Mouse (Mus musculus) small intestine, adult 2 months (tissue): ENCODE measurements at regions not wholly inside any gene's neighbourhood (a gene's known extent, or its start where the extent isn't known, plus 50 kb on each side); places are given as distances from the start of the nearest gene placed in this dataset.

Source experiments
- H3K27ac ChIP-seq: fragments of 200-500 bp; 2 replicates; pipeline ENCODE4 v1.5.1; 2012; ENCODE audit warnings: low read depth, low read length, control low read depth, inconsistent platforms; ENCODE audit not compliant: insufficient read depth
- H3K27me3 ChIP-seq: fragments of 200-500 bp; 2 replicates; pipeline ENCODE4 v1.6.1; 2012; ENCODE audit warnings: mild to moderate bottlenecking, moderate library complexity, low read length, inconsistent platforms; ENCODE audit not compliant: control insufficient read depth, insufficient read depth
- H3K36me3 ChIP-seq: fragments of 200-500 bp; 2 replicates; pipeline ENCODE4 v1.6.1; 2012; ENCODE audit warnings: mild to moderate bottlenecking, low read length, control low read depth, inconsistent platforms; ENCODE audit not compliant: control insufficient read depth, insufficient read depth
- H3K4me1 ChIP-seq: fragments of 200-500 bp; 2 replicates; pipeline ENCODE4 v1.6.1; 2012; ENCODE audit warnings: low read length, inconsistent platforms, mixed read lengths; ENCODE audit not compliant: control insufficient read depth, insufficient read depth, insufficient read length
- H3K4me3 ChIP-seq: fragments of 200-500 bp; 2 replicates; pipeline ENCODE4 v1.5.1; 2012; ENCODE audit warnings: low read depth, mild to moderate bottlenecking, control low read depth, inconsistent platforms, low read length, moderate library complexity
- CTCF ChIP-seq: fragments of 200-500 bp; IDR thresholded peaks from 2 replicates; pipeline ENCODE4 v1.5.1; 2012; ENCODE audit warnings: low read depth, mild to moderate bottlenecking, control low read depth, inconsistent platforms, low read length, moderate library complexity, mixed read lengths; ENCODE audit not compliant: insufficient replicate concordance, insufficient read length; ENCODE audit errors: extremely low read depth
- POLR2A ChIP-seq: fragments of 200-500 bp; IDR thresholded peaks from 2 replicates; pipeline ENCODE4 v1.6.1; 2012; ENCODE audit warnings: low read depth, mild to moderate bottlenecking, control low read depth, inconsistent platforms, low read length, moderate library complexity
- WGBS: fragments of 180-500 bp; shearing (Covaris S2); methylation state at CpG from one replicate; pipeline ENCODE4 v1.1.7; 2018; 5-methylcytosine and 5-hydroxymethylcytosine counted together

GRCm38 (mm10) chr5:148626014-148626413, 73.4 kb upstream of the Ubl3 start:
- Histone ChIP-seq H3K27ac (no peak overlapping the region), H3K4me3 (no peak overlapping the region), H3K27me3 (no peaks in the 10 kb centered on the region), H3K4me1 (no peaks in the 10 kb centered on the region), H3K36me3 (no peaks in the 10 kb centered on the region)
- WGBS, result 78% methylated on average over 5 of the region's 5 CpGs
- TF ChIP-seq CTCF, result no peak
- no peak for TF ChIP-seq POLR2A

- H3K27me3 ChIP-seq, result no peaks in the 10 kb centered on the region
- H3K36me3 ChIP-seq, result no peaks in the 10 kb centered on the region
- no peak for TF ChIP-seq CTCF
- TF ChIP-seq POLR2A, result no peak
- H3K27ac ChIP-seq, result no peak overlapping the region
- no peak overlapping the region for H3K4me3 ChIP-seq
- 85% methylated on average over 21 of the region's 21 CpGs for WGBS
- H3K4me1 ChIP-seq, result no peaks in the 10 kb centered on the region
Measured at GRCm38 (mm10) chr5:148624649-148625405, 72.2 kb upstream of the Ubl3 start.

- no peak for TF ChIP-seq POLR2A
- TF ChIP-seq CTCF, result no peak
- WGBS, result 74% methylated on average over 10 of the region's 10 CpGs
- no peaks in the 10 kb centered on the region for H3K36me3 ChIP-seq
- no peaks in the 10 kb centered on the region for H3K4me1 ChIP-seq
- H3K4me3 ChIP-seq, result no peak overlapping the region
- no peaks in the 10 kb centered on the region for H3K27me3 ChIP-seq
- H3K27ac ChIP-seq, result no peak overlapping the region
Measured at GRCm38 (mm10) chr5:148620895-148621786, 68.6 kb upstream of the Ubl3 start.

- Histone ChIP-seq H3K4me1 (no peaks in the 10 kb centered on the region), H3K27me3 (no peaks in the 10 kb centered on the region), H3K36me3 (no peaks in the 10 kb centered on the region), H3K4me3 (no peak overlapping the region), H3K27ac (no peak overlapping the region)
- TF ChIP-seq CTCF, result no peak
- no peak for TF ChIP-seq POLR2A
- WGBS, result 74% methylated on average over 2 of the region's 2 CpGs
Measured at GRCm38 (mm10) chr5:148619917-148620316, 67.3 kb upstream of the Ubl3 start.

- Histone ChIP-seq H3K27ac (no peak overlapping the region), H3K4me1 (no peaks in the 10 kb centered on the region), H3K36me3 (no peaks in the 10 kb centered on the region), H3K4me3 (no peak overlapping the region), H3K27me3 (no peaks in the 10 kb centered on the region)
- 83% methylated on average over 3 of the region's 3 CpGs for WGBS
- no peak for TF ChIP-seq CTCF
- no peak for TF ChIP-seq POLR2A
Measured at GRCm38 (mm10) chr5:148616426-148616825, 63.8 kb upstream of the Ubl3 start.

- Histone ChIP-seq H3K27ac (no peak overlapping the region), H3K27me3 (no peaks in the 10 kb centered on the region), H3K4me1 (no peaks in the 10 kb centered on the region), H3K36me3 (no peaks in the 10 kb centered on the region), H3K4me3 (no peak overlapping the region)
- TF ChIP-seq CTCF, result no peak
- TF ChIP-seq POLR2A, result no peak
- 73% methylated on average over 10 of the region's 10 CpGs for WGBS
Measured at GRCm38 (mm10) chr5:148615706-148616366, 63.2 kb upstream of the Ubl3 start.

GRCm38 (mm10) chr5:148615117-148615516, 62.5 kb upstream of the Ubl3 start:
- H3K36me3 ChIP-seq, result no peaks in the 10 kb centered on the region
- no peaks in the 10 kb centered on the region for H3K27me3 ChIP-seq
- TF ChIP-seq CTCF, result no peak
- TF ChIP-seq POLR2A, result no peak
- no peaks in the 10 kb centered on the region for H3K4me1 ChIP-seq
- no peak overlapping the region for H3K4me3 ChIP-seq
- no peak overlapping the region for H3K27ac ChIP-seq
- WGBS, result 91% methylated on average over 14 of the region's 14 CpGs
